Mouse (Mus musculus) hematopoietic multipotent progenitor cell, adult 10-12 weeks (in vitro differentiated cells): ENCODE data around the gene Aar2. TPM values are rescaled to one million over a fixed set of nuclear protein-coding genes. Genes with fewer than 3 reads are reported as not detected.

ENCODE experiments used
- polyA plus RNA-seq: library from polyadenylated mRNA; stranded (reverse); fragments of >175 nt; gene quantifications from 2 replicates; pipeline ENCODE4 v1.2.3, GENCODE M21; 2012; ENCODE audit warnings: low replicate concordance

The Aar2 gene
- 9.3 and 19.6 TPM in 2 replicates for polyA plus RNA-seq

GRCm38 (mm10) chr2:156547123-156547891 lies at the start of gene Aar2:
TSS of gene Aar2 (plus strand) at chr2:156547584.

GRCm38 (mm10) chr2:156613541-156614257 lies 66.3 kb downstream of the Aar2 start, which contains the start of gene Dlgap4:
TSS of gene Dlgap4 (plus strand) at chr2:156613705.

Other genes with a start within 250 kb of the Aar2 start
- gene Cnbd2, start 235.3 kb upstream of the Aar2 start, polyA plus RNA-seq, result 0.55 and 2.6 TPM in 2 replicates
- gene Scand1, start 234.9 kb upstream of the Aar2 start, polyA plus RNA-seq, result 790 and 1,824 TPM in 2 replicates
- 4.2 and 7.4 TPM in 2 replicates for gene Epb41l1, start 126.7 kb upstream of the Aar2 start, polyA plus RNA-seq
- gene Dlgap4, start 66.1 kb downstream of the Aar2 start, polyA plus RNA-seq, result 72.1 and 136 TPM in 2 replicates
- 7.5 and 9.6 TPM in 2 replicates for gene Myl9, start 227.8 kb downstream of the Aar2 start, polyA plus RNA-seq